Mouse (Mus musculus) ES-E14 (cell line): ENCODE measurements at regions not wholly inside any gene's neighbourhood (a gene's known extent, or its start where the extent isn't known, plus 50 kb on each side); places are given as distances from the start of the nearest gene placed in this dataset.

ENCODE experiments used
- DNase-seq: peaks from one replicate; pipeline ENCODE4 v3.0.0-alpha.2; 2013; ENCODE audit warnings: low read depth, low spot score
- H3K27ac ChIP-seq: 2 replicates; pipeline ENCODE4 v1.5.1; 2012; ENCODE audit warnings: low read depth, mild to moderate bottlenecking, low read length, moderate library complexity, mixed read lengths; ENCODE audit not compliant: poor library complexity, insufficient read depth, severe bottlenecking
- H3K36me3 ChIP-seq: 2 replicates; pipeline ENCODE4 v1.6.1; 2012; ENCODE audit warnings: mild to moderate bottlenecking, low read length, moderate library complexity, mixed read lengths; ENCODE audit not compliant: control insufficient read depth, poor library complexity, insufficient read depth, severe bottlenecking
- H3K4me1 ChIP-seq, 2 experiments: fragments of 150-350 bp in 1 of 2; sonication (generic) in 1 of 2; 2 replicates each; pipeline ENCODE4 v1.6.1; 2012; ENCODE audit warnings: low read length in 2 of 2, mild to moderate bottlenecking in 1 of 2, mixed read lengths in 1 of 2; ENCODE audit not compliant: control insufficient read depth in 2 of 2, insufficient read depth in 2 of 2, poor library complexity in 1 of 2
- H3K4me3 ChIP-seq, 2 experiments: fragments of 150-350 bp in 1 of 2; sonication (generic) in 1 of 2; 2 replicates each; pipeline ENCODE4 v1.5.1; 2012; ENCODE audit warnings: low read length in 2 of 2, low read depth in 1 of 2, mild to moderate bottlenecking in 1 of 2, mixed read lengths in 1 of 2; ENCODE audit not compliant: insufficient read depth in 1 of 2, poor library complexity in 1 of 2, severe bottlenecking in 1 of 2
- H3K9ac ChIP-seq: 2 replicates; pipeline ENCODE4 v1.6.1; 2012; ENCODE audit warnings: low read depth, mild to moderate bottlenecking, low read length, mixed read lengths; ENCODE audit not compliant: poor library complexity, insufficient read depth, severe bottlenecking
- H3K9me3 ChIP-seq: fragments of 150-350 bp; sonication (generic); 2 replicates; pipeline ENCODE4 v1.6.1; 2012; ENCODE audit warnings: low read depth, mild to moderate bottlenecking, low read length; ENCODE audit not compliant: control insufficient read depth, insufficient read depth
- CHD2 ChIP-seq: IDR thresholded peaks from 2 replicates; pipeline ENCODE4 v1.6.1; 2014; ENCODE audit warnings: mild to moderate bottlenecking, low read depth, low read length, inconsistent platforms
- HCFC1 ChIP-seq: IDR thresholded peaks from 2 replicates; pipeline ENCODE4 v1.6.1; 2012; ENCODE audit warnings: low read length, inconsistent platforms, borderline replicate concordance; ENCODE audit not compliant: insufficient read depth
- MAFK ChIP-seq: IDR thresholded peaks from 2 replicates; pipeline ENCODE4 v1.6.1; 2014; ENCODE audit warnings: mild to moderate bottlenecking, low read depth, low read length, inconsistent platforms; ENCODE audit not compliant: insufficient read depth
- ZC3H11A ChIP-seq: IDR thresholded peaks from 2 replicates; pipeline ENCODE4 v1.6.1; 2012; ENCODE audit warnings: low read depth, mild to moderate bottlenecking, inconsistent platforms, low read length, borderline replicate concordance
- ZNF384 ChIP-seq: IDR thresholded peaks from 2 replicates; pipeline ENCODE4 v1.6.1; 2012; ENCODE audit warnings: low read depth, low read length, inconsistent platforms
- in situ Hi-C, 2 experiments: fragments of 600-800 bp; cut with MboI; formaldehyde crosslinking; loops; one replicate each; pipeline ENCODE4 v1.15.1; 2025; ENCODE audit warnings: low sequenced_read_pairs in 2 of 2, inconsistent platforms in 1 of 2; ENCODE audit not compliant: unreplicated experiment in 2 of 2

- Histone ChIP-seq H3K4me3 (no peak overlapping the region), H3K27ac (no peak overlapping the region), H3K9me3 (no peaks in the 10 kb centered on the region), H3K4me1 (peaks cover 0 to 2% of the 10 kb centered on the region in 2 experiments; a peak in 1 of 4 replicates), H3K9ac (no peak overlapping the region), H3K36me3 (no peaks in the 10 kb centered on the region)
- TF ChIP-seq ZNF384, result no peak
- TF ChIP-seq MAFK, result no peak
- in situ Hi-C loops, result no loop called here
- DNase-seq, result no peak
Observed at GRCm38 (mm10) chr13:47896646-47897045, 364.4 kb upstream of the Id4 start.

GRCm38 (mm10) chr13:47909851-47910530 is 351.0 kb upstream of the Id4 start:
- Histone ChIP-seq H3K27ac (no peak overlapping the region), H3K4me3 (no peak overlapping the region), H3K9me3 (no peaks in the 10 kb centered on the region), H3K36me3 (no peaks in the 10 kb centered on the region), H3K9ac (no peak overlapping the region), H3K4me1 (no peaks in the 10 kb centered on the region)
- in situ Hi-C loops, result loop anchor here in 1 of 2 experiments (10.0 kb wide), 1 partner anchor 265 kb away; no protein-coding TSS in a partner anchor
- no peak for DNase-seq
- TF ChIP-seq MAFK (no peak), ZNF384 (no peak), ZC3H11A (no peak), HCFC1 (no peak), CHD2 (no peak)

- Histone ChIP-seq H3K4me1 (no peaks in the 10 kb centered on the region), H3K4me3 (no peak overlapping the region), H3K27ac (no peak overlapping the region), H3K9me3 (no peaks in the 10 kb centered on the region), H3K9ac (no peak overlapping the region), H3K36me3 (no peaks in the 10 kb centered on the region)
- DNase-seq, result no peak
- in situ Hi-C loops, result loop anchor here in 1 of 2 experiments (10.0 kb wide), 1 partner anchor 266 kb away; no protein-coding TSS in a partner anchor
- no peak for TF ChIP-seq CHD2
- TF ChIP-seq HCFC1, result no peak
- no peak for TF ChIP-seq ZNF384
- no peak for TF ChIP-seq ZC3H11A
- TF ChIP-seq MAFK, result no peak
Observed at GRCm38 (mm10) chr13:47910531-47910910, 350.5 kb upstream of the Id4 start.

- DNase-seq, result no peak
- no peak for TF ChIP-seq CHD2
- TF ChIP-seq ZNF384, result no peak
- no peak for TF ChIP-seq MAFK
- no peak for TF ChIP-seq ZC3H11A
- TF ChIP-seq HCFC1, result no peak
- Histone ChIP-seq H3K4me3 (no peak overlapping the region), H3K9ac (no peak overlapping the region), H3K27ac (no peak overlapping the region), H3K9me3 (no peaks in the 10 kb centered on the region), H3K4me1 (no peaks in the 10 kb centered on the region), H3K36me3 (no peaks in the 10 kb centered on the region)
- in situ Hi-C loops, result loop anchor here in 1 of 2 experiments (10.0 kb wide), 1 partner anchor 272 kb away; no protein-coding TSS in a partner anchor
Observed at GRCm38 (mm10) chr13:47916456-47916855, 344.6 kb upstream of the Id4 start.
